Mouse (Mus musculus): ENCODE results near the gene Lsr. TPM values are rescaled to one million over a fixed set of nuclear protein-coding genes. Genes with fewer than 3 reads are reported as not detected.
A peak's percentile ranks its signal among the peaks of the same experiment; 100 is the strongest.

The Lsr gene
- polyA plus RNA-seq (2015; fragmentation: Nextera tagmentation; extraction: Ambion mirVana), result 26.1 and 29.3 TPM in 2 replicates

DNA sequence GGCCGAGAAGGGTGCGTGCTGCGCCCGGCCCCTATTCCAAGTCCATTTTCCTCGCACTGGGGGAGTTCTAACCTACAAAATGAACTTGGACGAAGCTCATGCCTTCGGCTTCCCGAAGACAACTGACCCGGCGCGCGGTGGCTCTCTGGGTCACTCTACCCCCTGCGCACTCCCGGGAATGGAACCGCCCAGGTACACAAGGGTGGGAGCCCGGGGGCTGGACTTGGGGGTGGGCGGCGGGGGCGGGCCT is at the start of gene Lsr:
Gene Lsr, minus strand, starts transcription at position 214 of the 250 bp plus-strand sequence.
- Histone ChIP-seq H3K36me3 (no peaks in the 10 kb centered on the region), H3K27me3 (peaks cover 27% of the 10 kb centered on the region), H3K4me3 (peak within 1 kb of the TSS; percentile 44), H3K4me2 (peak within 1 kb of the TSS; percentile 62), H3K27ac (peak within 1 kb of the TSS; percentile 69), H3K9ac (peak within 1 kb of the TSS; percentile 70), H3K4me1 (peaks cover 8% of the 10 kb centered on the region; the same call in 1 of the 2 replicates), H3K9me3 (no peaks in the 10 kb centered on the region)
- peak; percentile 74 for ATAC-seq (ENCODE audit: insufficient number of reproducible peaks, insufficient read depth, low FRiP score, low TSS enrichment, low read depth)
- WGBS, result under 1% methylated on average over 19 of the region's 19 CpGs

DNA sequence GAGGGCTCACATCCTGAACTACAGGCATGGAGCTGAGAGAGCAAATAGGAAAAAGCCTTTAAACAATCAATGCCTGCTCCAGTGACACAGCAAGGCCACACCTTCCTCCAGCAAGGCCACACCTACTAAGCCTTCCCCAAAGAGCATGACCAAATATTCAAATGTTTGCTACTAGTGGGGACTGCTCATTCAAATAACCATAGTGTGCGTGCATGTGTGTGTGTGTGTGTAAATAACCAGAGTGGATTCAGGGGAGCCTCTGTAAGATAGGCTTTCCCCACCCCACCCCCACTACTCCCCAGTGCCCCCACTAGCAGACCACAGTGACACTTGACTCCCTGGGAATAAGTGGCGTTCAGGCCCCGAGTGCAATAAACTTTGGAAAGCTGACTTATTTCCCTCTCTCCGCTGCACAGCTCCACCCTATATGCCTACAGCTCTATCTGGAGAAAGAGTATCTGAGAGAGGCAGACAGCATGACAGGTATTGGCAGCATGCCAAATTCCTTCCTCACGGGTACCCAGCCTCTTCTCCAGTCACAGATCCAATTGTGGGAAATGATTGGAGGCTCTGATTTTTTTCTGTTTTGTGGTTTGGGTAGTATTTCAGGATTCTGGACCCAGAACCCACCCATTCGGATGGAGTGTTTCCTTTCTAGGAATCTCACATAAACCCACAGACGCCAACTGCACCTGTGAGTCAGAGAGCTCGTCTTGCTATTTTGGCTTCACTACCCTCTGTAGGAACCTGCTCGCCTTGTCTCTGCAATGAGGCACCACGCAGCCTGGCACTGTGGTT is 44.0 kb upstream of the Lsr start:
- no peak overlapping the region for H3K4me3 ChIP-seq
- WGBS, result 16% methylated on average over 10 of the region's 10 CpGs
- no peaks in the 10 kb centered on the region for H3K36me3 ChIP-seq
- H3K9ac ChIP-seq, result no peak overlapping the region
- no peaks in the 10 kb centered on the region for H3K27me3 ChIP-seq
- H3K4me1 ChIP-seq, result peaks cover 20% of the 10 kb centered on the region
- peak overlapping the region; percentile 68 for H3K27ac ChIP-seq
- ATAC-seq (ENCODE audit: insufficient number of reproducible peaks, insufficient read depth, low FRiP score, low TSS enrichment, low read depth), result peak; percentile 81
- H3K9me3 ChIP-seq, result no peaks in the 10 kb centered on the region
- 0 out of 2 replicates have a peak overlapping the region, but pooled peaks have one; percentile 16 for H3K4me2 ChIP-seq

DNA sequence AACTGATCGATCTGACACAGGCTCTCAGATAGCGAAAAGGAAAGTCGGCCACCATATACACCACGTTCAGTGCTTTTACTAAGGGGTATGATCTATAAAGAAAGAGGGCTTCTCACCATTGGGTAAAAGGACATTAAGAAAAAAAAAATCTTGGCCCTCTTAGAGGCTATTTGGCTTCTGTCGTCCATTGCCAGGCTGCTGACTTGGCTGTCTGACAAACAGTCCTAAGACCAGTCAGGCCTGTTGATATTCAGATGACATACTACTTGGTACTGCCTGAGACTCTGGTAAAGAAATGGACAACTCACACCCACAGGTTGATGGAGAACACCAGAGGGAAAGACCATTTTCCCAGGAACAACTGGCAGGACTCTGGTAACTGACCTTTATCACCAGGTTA is 39.7 kb upstream of the Lsr start:
- H3K9me3 ChIP-seq, result no peaks in the 10 kb centered on the region
- H3K4me1 ChIP-seq, result peaks cover 17% of the 10 kb centered on the region
- no peaks in the 10 kb centered on the region for H3K27me3 ChIP-seq
- H3K36me3 ChIP-seq, result no peaks in the 10 kb centered on the region
- WGBS, result 72% methylated on average over 5 of the region's 5 CpGs
- H3K27ac ChIP-seq, result no peak overlapping the region
- no peak overlapping the region for H3K4me2 ChIP-seq
- H3K4me3 ChIP-seq, result no peak overlapping the region
- no peak for ATAC-seq (ENCODE audit: insufficient number of reproducible peaks, insufficient read depth, low FRiP score, low TSS enrichment, low read depth)
- no peak overlapping the region for H3K9ac ChIP-seq

DNA sequence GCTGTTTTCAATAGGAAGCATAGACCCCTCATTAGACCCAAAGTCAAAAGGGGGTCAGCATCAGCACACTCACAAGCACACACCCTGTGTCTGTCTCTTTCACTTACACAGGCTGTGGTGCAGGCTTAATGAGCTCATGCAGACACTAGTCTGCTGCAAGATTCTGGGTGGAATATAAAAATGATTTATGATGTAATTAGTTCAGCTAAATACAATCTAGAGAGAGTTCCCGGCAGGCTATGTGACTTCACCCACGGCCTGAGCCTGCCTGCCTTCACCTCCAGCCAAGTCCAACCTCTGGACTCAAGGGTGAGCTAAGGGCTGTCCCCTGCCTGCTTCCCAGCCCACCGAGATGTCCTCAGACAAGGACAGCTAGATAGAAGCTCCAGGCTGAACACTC is 35.6 kb upstream of the Lsr start:
- 78% methylated on average over 3 of the region's 3 CpGs for WGBS
- H3K4me1 ChIP-seq, result no peaks in the 10 kb centered on the region
- H3K27ac ChIP-seq, result no peak overlapping the region
- no peaks in the 10 kb centered on the region for H3K9me3 ChIP-seq
- H3K4me2 ChIP-seq, result no peak overlapping the region
- no peak overlapping the region for H3K9ac ChIP-seq
- no peak for ATAC-seq (ENCODE audit: insufficient number of reproducible peaks, insufficient read depth, low FRiP score, low TSS enrichment, low read depth)
- no peak overlapping the region for H3K4me3 ChIP-seq
- H3K27me3 ChIP-seq, result no peaks in the 10 kb centered on the region
- H3K36me3 ChIP-seq, result no peaks in the 10 kb centered on the region

DNA sequence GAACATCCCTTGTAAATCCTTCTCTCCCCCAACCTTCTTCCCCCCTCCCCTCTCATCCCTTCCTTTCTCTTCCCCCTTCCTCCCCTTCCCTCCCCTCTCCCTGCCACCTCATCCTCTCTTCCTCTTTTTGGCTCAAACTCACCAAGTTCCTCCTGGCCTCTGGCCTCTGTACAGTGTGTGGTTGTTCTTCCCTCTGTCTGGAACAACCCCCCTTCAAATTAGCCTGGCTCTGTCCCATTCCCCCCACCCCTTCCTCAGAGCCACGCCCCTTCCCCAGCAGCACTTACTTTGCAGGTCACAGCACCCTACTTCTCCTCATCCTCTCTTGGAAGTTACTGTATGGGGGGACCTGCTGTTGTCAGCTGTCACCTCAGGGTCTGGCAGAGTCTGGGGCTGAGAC is 34.9 kb upstream of the Lsr start:
- no peaks in the 10 kb centered on the region for H3K9me3 ChIP-seq
- H3K4me2 ChIP-seq, result no peak overlapping the region
- WGBS, result 46% methylated on average over 1 of the region's 1 CpGs
- H3K4me3 ChIP-seq, result no peak overlapping the region
- no peaks in the 10 kb centered on the region for H3K4me1 ChIP-seq
- H3K27me3 ChIP-seq, result no peaks in the 10 kb centered on the region
- H3K27ac ChIP-seq, result no peak overlapping the region
- no peaks in the 10 kb centered on the region for H3K36me3 ChIP-seq
- ATAC-seq (ENCODE audit: insufficient number of reproducible peaks, insufficient read depth, low FRiP score, low TSS enrichment, low read depth), result no peak
- no peak overlapping the region for H3K9ac ChIP-seq

DNA sequence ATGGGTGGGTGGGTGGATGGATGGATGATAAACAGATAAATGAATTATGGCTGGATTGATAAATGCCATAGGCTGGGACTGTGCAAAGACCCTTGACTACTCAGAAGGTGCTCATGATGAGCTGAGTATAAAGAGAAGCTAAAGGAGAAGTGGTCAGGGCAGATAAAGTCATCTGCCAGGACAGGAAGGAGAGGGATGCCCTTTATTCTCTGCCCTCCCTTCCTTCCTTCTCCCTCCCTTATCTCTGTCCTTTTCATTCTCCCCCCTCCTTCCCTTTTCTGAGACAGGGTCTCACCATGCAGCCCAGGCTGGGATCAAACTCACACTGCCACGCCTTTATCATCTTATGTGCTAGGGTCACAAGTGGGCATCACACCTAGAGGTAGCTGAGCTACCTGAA is 34.5 kb upstream of the Lsr start:
- H3K4me3 ChIP-seq, result no peak overlapping the region
- no peaks in the 10 kb centered on the region for H3K4me1 ChIP-seq
- no peak overlapping the region for H3K27ac ChIP-seq
- ATAC-seq (ENCODE audit: insufficient number of reproducible peaks, insufficient read depth, low FRiP score, low TSS enrichment, low read depth), result no peak
- H3K4me2 ChIP-seq, result no peak overlapping the region
- no peaks in the 10 kb centered on the region for H3K36me3 ChIP-seq
- no peaks in the 10 kb centered on the region for H3K9me3 ChIP-seq
- H3K27me3 ChIP-seq, result no peaks in the 10 kb centered on the region
- 83% methylated on average over 1 of the region's 1 CpGs for WGBS
- no peak overlapping the region for H3K9ac ChIP-seq

DNA sequence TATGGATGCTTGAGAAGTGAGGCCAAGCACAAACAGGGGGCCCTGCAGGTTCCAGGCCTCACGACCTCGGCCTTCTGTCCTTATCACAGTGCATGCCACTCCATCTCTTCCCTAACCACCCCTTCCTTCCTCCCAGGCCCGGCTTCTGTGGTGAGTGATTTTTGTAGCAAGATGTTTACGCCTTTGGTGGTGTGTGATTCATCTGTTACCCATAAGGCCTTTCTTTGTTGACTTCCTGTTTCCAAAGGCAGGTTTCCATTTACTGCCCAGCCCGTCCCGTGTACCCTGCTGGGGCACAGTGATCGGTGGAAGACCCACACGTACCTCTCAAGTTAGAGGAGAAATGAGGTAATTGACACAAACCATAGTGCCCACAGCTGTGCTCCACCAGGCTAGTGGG is 29.4 kb upstream of the Lsr start:
- no peak overlapping the region for H3K4me2 ChIP-seq
- H3K36me3 ChIP-seq, result no peaks in the 10 kb centered on the region
- H3K4me1 ChIP-seq, result peaks cover 17% of the 10 kb centered on the region
- H3K27me3 ChIP-seq, result no peaks in the 10 kb centered on the region
- no peak overlapping the region for H3K27ac ChIP-seq
- no peaks in the 10 kb centered on the region for H3K9me3 ChIP-seq
- H3K9ac ChIP-seq, result no peak overlapping the region
- 79% methylated on average over 8 of the region's 8 CpGs for WGBS
- H3K4me3 ChIP-seq, result no peak overlapping the region
- no peak for ATAC-seq (ENCODE audit: insufficient number of reproducible peaks, insufficient read depth, low FRiP score, low TSS enrichment, low read depth)

DNA sequence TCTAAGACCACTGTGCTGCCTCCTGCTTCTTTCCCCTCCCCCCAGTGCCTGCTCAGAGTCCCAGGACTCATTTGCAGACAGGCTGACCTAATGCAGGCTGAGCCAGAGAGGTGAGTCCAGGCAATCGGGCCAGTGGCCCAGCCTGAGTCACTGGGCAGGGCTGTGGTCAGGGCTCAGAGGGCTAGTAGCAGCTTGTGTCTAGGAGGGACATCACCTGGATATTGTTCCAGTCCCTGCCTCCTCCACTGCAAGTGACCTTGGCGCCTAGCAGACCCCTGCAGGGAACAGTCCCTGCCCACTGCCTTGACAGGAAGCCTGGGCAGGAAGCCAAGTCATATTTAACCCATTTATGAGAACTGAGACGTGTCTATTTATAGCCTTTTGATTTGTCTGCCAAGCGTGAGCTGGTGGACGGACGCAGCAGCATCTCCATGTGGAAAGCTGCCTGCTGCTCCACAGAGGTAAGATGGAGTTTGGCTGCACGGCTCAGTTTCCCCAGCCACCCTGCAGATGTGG is 27.3 kb upstream of the Lsr start:
- Histone ChIP-seq H3K9me3 (no peaks in the 10 kb centered on the region), H3K27me3 (no peaks in the 10 kb centered on the region), H3K27ac (no peak overlapping the region), H3K36me3 (no peaks in the 10 kb centered on the region), H3K4me2 (peak overlapping the region; percentile 24), H3K4me3 (no peak overlapping the region), H3K4me1 (peaks cover 17% of the 10 kb centered on the region), H3K9ac (no peak overlapping the region)
- ATAC-seq (ENCODE audit: insufficient number of reproducible peaks, insufficient read depth, low FRiP score, low TSS enrichment, low read depth), result no peak
- 14% methylated on average over 7 of the region's 7 CpGs for WGBS

DNA sequence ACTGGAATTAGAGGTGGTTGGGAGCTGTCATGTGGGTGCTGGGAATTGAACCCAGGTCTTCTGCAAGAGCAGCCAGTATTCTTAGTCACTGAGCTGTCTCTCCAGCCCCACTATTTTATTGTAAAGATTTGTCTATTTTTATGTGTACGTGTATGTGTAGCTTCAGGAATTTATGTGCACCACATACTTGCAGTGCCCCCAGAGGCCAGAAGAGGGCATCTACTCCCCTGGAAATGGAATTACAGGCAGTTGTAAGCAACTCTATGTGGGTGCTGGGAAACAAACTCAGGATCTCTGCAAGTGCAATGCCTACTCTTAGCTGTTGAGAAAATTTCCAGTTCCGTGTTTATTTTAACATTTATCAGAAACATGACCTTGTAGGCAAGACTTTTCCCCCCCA is 23.2 kb upstream of the Lsr start:
- H3K4me2 ChIP-seq, result no peak overlapping the region
- H3K4me3 ChIP-seq, result no peak overlapping the region
- no peaks in the 10 kb centered on the region for H3K9me3 ChIP-seq
- H3K36me3 ChIP-seq, result no peaks in the 10 kb centered on the region
- 85% methylated on average over 2 of the region's 2 CpGs for WGBS
- no peaks in the 10 kb centered on the region for H3K27me3 ChIP-seq
- no peak overlapping the region for H3K9ac ChIP-seq
- peaks cover 22% of the 10 kb centered on the region for H3K4me1 ChIP-seq
- no peak for ATAC-seq (ENCODE audit: insufficient number of reproducible peaks, insufficient read depth, low FRiP score, low TSS enrichment, low read depth)
- H3K27ac ChIP-seq, result no peak overlapping the region

DNA sequence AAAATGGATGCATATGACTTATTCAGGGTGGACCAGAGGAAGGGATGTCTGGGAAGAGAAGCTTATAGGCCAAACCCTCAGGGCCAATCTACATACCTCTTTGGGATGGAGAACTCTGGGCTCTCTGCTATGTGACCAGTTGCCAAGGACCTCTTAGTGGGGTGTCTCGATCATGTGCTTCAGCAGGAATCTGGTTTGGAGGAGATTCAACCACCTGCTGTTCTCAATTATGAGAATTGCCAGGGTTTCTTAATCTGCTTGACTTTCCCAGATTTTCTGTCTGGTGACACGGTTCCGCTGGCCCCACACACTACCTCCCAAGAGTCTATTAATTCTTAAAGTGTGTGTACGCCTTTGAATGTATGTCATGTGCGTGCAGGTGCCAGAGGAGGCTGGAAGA is 20.7 kb upstream of the Lsr start:
- WGBS, result 62% methylated on average over 5 of the region's 5 CpGs
- Histone ChIP-seq H3K27ac (no peak overlapping the region), H3K9me3 (no peaks in the 10 kb centered on the region), H3K4me2 (no peak overlapping the region), H3K4me1 (peaks cover 8% of the 10 kb centered on the region; the same call in 1 of the 2 replicates), H3K9ac (no peak overlapping the region), H3K27me3 (no peaks in the 10 kb centered on the region), H3K36me3 (no peaks in the 10 kb centered on the region), H3K4me3 (no peak overlapping the region)
- no peak for ATAC-seq (ENCODE audit: insufficient number of reproducible peaks, insufficient read depth, low FRiP score, low TSS enrichment, low read depth)

DNA sequence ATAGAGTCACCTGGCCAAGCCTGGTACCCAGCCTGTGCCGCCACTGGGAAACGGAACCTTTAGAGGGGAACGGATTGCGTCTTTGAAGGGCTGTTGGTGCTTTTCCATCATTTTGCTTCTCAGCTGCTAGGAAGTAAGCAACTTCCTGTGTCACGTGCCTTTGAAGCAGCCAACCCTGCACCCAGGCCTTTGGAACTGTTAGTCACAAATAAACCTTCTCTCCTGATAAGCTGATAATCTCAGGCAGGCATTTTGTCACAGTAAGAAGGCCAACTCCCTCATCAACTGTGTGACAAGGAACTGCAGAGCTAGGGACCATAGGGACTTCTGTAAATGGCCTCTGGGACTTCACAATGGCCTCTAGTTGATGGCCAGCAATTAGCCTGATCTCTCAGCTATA is 18.9 kb upstream of the Lsr start:
- 85% methylated on average over 5 of the region's 5 CpGs for WGBS
- Histone ChIP-seq H3K4me1 (peaks cover 8% of the 10 kb centered on the region; the same call in 1 of the 2 replicates), H3K27ac (no peak overlapping the region), H3K36me3 (no peaks in the 10 kb centered on the region), H3K4me3 (no peak overlapping the region), H3K27me3 (no peaks in the 10 kb centered on the region), H3K4me2 (no peak overlapping the region), H3K9me3 (no peaks in the 10 kb centered on the region), H3K9ac (no peak overlapping the region)
- no peak for ATAC-seq (ENCODE audit: insufficient number of reproducible peaks, insufficient read depth, low FRiP score, low TSS enrichment, low read depth)

DNA sequence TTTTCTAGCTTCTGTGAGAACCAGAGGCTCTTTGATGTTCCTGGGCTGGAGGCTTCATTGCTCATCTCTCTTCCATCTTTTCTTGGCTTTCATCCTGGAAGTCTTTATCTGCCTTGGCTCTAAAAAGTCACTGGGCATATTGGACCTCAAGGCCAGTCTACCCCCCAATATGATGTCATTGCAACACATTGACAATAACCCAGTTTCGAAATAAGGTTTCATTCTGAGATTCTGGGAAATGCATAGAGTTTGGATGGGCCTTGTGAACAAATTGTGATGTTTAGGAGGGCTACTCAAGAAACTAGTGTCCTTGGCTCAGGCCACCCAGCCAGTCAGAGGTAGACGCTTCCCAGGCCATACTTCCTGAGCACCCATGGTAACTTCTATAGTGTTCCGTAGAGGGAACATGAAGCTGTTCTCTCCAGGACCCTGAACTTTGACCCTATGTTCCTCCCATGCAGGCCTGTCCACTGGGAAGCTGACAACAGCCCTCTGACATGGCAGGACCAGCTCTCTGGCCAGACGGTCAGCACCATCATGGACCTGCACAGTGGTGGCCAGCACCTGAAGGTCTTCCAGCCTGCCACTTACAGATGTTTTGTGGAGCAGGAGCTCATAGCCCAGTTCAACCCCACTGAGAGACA is 15.4 kb upstream of the Lsr start:
- Histone ChIP-seq H3K27me3 (no peaks in the 10 kb centered on the region), H3K9me3 (no peaks in the 10 kb centered on the region), H3K36me3 (no peaks in the 10 kb centered on the region), H3K27ac (no peak overlapping the region), H3K9ac (no peak overlapping the region), H3K4me1 (no peaks in the 10 kb centered on the region), H3K4me3 (no peak overlapping the region), H3K4me2 (no peak overlapping the region)
- 88% methylated on average over 4 of the region's 4 CpGs for WGBS
- ATAC-seq (ENCODE audit: insufficient number of reproducible peaks, insufficient read depth, low FRiP score, low TSS enrichment, low read depth), result no peak

Data from embryonic facial prominence, embryonic 13.5 days (tissue).